Mouse (Mus musculus): ENCODE results near the gene Lix1l.

DNA sequence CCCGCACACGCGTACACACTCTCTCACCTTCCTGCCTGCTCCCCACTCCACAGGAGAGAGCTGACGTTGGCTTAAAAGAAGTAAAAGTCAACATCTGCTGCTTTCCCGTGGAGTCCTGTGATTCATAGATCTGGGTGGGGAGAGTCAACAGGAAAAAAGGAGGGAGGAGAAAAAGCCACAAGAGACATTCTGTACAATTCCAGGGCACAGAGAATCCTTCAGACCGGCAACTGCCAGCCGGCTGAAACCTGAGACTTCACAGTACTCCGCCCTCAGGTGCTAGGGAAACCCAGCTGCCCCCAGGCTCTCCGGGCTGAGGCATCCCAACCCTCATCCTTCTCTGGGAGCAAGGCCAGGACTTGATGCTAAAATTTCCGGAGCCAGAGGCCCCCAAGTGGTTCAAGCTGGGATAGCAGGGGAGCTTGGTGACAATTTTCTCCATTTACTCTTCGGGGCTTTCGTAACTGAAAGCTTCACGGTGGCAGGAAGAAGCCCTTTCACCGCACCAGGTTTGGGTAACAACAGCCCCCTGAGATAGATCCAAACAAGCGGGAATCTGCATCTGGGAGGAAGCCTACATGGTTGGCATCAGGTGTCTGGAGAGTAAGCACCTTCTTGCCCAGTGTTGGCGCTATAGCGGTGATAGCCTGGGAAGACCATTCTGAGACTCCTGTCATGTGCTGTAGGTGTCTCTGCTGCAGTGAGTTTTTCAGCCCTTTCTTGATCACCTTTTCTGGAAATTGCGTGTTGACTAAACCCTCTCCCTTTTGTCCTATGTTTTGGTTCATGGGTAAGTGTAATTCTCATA, 62.7 kb downstream of the Lix1l start:
- TF ChIP-seq CTCF (IDR thresholded peaks at IDR 0.05; ENCODE audit: borderline replicate concordance, control insufficient read depth, extremely low read depth, insufficient read depth, low read length, poor library complexity) (peak; percentile 74; the same call in 1 of the 2 replicates), POLR2A (IDR thresholded peaks at IDR 0.05; ENCODE audit: control insufficient read depth, extremely low read depth, insufficient read depth, low read length, poor library complexity) (no peak)
